Mouse (Mus musculus): ENCODE results near the gene Eif2ak4. TPM values are rescaled to one million over a fixed set of nuclear protein-coding genes. Genes with fewer than 3 reads are reported as not detected.

Gene Eif2ak4
- total and polyA plus RNA-seq, 3 experiments: 16.1 to 22.3 (median 18.1) TPM

GRCm38 (mm10) chr2:118500191-118500590 lies 111.8 kb downstream of the Eif2ak4 start:
- H3K27me3 ChIP-seq (replicated peaks): peaks cover 45% of the 10 kb centered on the region
- no peak overlapping the region for H3K4me3 ChIP-seq (replicated peaks in 1 of 3; ENCODE audit: low read depth in 2 of 3, low read length in 2 of 3, poor library complexity in 1 of 3)
- no peaks in the 10 kb centered on the region for H3K36me3 ChIP-seq (replicated peaks in 1 of 2; ENCODE audit: control insufficient read depth in 1 of 2, insufficient read depth in 1 of 2, low read length in 1 of 2)
- no peak for DNase-seq (ENCODE audit: extremely low read depth)
- no peak overlapping the region for H3K9ac ChIP-seq (ENCODE audit: insufficient read depth, low read depth)
- no peak overlapping the region for H3K4me2 ChIP-seq (ENCODE audit: insufficient read depth, low read depth, poor library complexity, severe bottlenecking)
- peaks cover 9% of the 10 kb centered on the region for H3K9me3 ChIP-seq (replicated peaks; ENCODE audit: low read length)
- peaks cover 11 to 40% of the 10 kb centered on the region in 2 experiments for H3K4me1 ChIP-seq (ENCODE audit: control insufficient read depth in 1 of 2, insufficient read depth in 2 of 2)
- no peak for TF ChIP-seq KAT2A (IDR thresholded peaks at IDR 0.05; ENCODE audit: insufficient replicate concordance, low read length)
- TF ChIP-seq NRF1 (IDR thresholded peaks at IDR 0.05; ENCODE audit: low read depth, low read length): no peak
- no peak for TF ChIP-seq ZNF384 (IDR thresholded peaks at IDR 0.05; ENCODE audit: low read depth, low read length)
- no peak for TF ChIP-seq TBP (conservative IDR thresholded peaks at IDR 0.05; ENCODE audit: low read depth, low read length)
- no peak for TF ChIP-seq PAX5 (IDR thresholded peaks at IDR 0.05; ENCODE audit: low read length)
- TF ChIP-seq RAD21 (IDR thresholded peaks at IDR 0.05; ENCODE audit: low read depth, low read length): no peak
- no peak overlapping the region for H3K27ac ChIP-seq (ENCODE audit: insufficient read depth, low read depth)
- H3K79me2 ChIP-seq (replicated peaks; ENCODE audit: control insufficient read depth, extremely low read depth, insufficient read depth, poor library complexity, severe bottlenecking): no peaks in the 10 kb centered on the region
- in situ Hi-C loops (cut with MboI; ENCODE audit: low pct_ligation_motif_present, low pct_unique_long_range_greater_than_20kb, low sequenced_read_pairs): no loop called here
- dilution Hi-C loops (cut with MboI; ENCODE audit: extremely low pct_ligation_motif_present, extremely low pct_unique_long_range_greater_than_20kb, low sequenced_read_pairs): no loop called here

GRCm38 (mm10) chr2:118507126-118507525 lies 118.7 kb downstream of the Eif2ak4 start:
- Histone ChIP-seq H3K9ac (ENCODE audit: insufficient read depth, low read depth) (no peak overlapping the region), H3K36me3 (replicated peaks in 1 of 2; ENCODE audit: control insufficient read depth in 1 of 2, insufficient read depth in 1 of 2, low read length in 1 of 2) (no peaks in the 10 kb centered on the region), H3K4me1 (ENCODE audit: control insufficient read depth in 1 of 2, insufficient read depth in 2 of 2) (peaks cover 3 to 7% of the 10 kb centered on the region in 2 experiments; a peak in 3 of 4 replicates), H3K9me3 (replicated peaks; ENCODE audit: low read length) (peaks cover 9% of the 10 kb centered on the region), H3K4me2 (ENCODE audit: insufficient read depth, low read depth, poor library complexity, severe bottlenecking) (no peak overlapping the region), H3K27me3 (replicated peaks) (peaks cover 20% of the 10 kb centered on the region), H3K79me2 (replicated peaks; ENCODE audit: control insufficient read depth, extremely low read depth, insufficient read depth, poor library complexity, severe bottlenecking) (no peaks in the 10 kb centered on the region), H3K27ac (ENCODE audit: insufficient read depth, low read depth) (no peak overlapping the region), H3K4me3 (replicated peaks in 1 of 3; ENCODE audit: low read depth in 2 of 3, low read length in 2 of 3, poor library complexity in 1 of 3) (no peak overlapping the region)
- TF ChIP-seq JUN (IDR thresholded peaks at IDR 0.05; ENCODE audit: insufficient read depth, low read depth, low read length) (no peak), MXI1 (IDR thresholded peaks at IDR 0.05; ENCODE audit: low read depth, low read length) (no peak), MAX (IDR thresholded peaks at IDR 0.05; ENCODE audit: low read length) (no peak), ELF1 (IDR thresholded peaks at IDR 0.05; ENCODE audit: low read depth, low read length) (no peak), ZC3H11A (IDR thresholded peaks at IDR 0.05; ENCODE audit: low read depth, low read length) (no peak), MEF2A (IDR thresholded peaks at IDR 0.05; ENCODE audit: borderline replicate concordance, low read depth, low read length) (no peak), BHLHE40 (IDR thresholded peaks at IDR 0.05; ENCODE audit: low read depth, low read length) (no peak), MAFK (IDR thresholded peaks at IDR 0.05; ENCODE audit: insufficient replicate concordance, low read length) (no peak), ZNF384 (IDR thresholded peaks at IDR 0.05; ENCODE audit: low read depth, low read length) (no peak), NRF1 (IDR thresholded peaks at IDR 0.05; ENCODE audit: low read depth, low read length) (no peak), MYC (IDR thresholded peaks at IDR 0.05; ENCODE audit: low read depth, low read length) (no peak), CTCF (conservative IDR thresholded peaks at IDR 0.05 in 1 of 2, IDR thresholded peaks at IDR 0.05 in 1 of 2; ENCODE audit: low read depth in 2 of 2, low read length in 2 of 2) (no peak), HCFC1 (IDR thresholded peaks at IDR 0.05; ENCODE audit: low read depth, low read length) (no peak), NELFE (IDR thresholded peaks at IDR 0.05; ENCODE audit: low read depth, low read length) (no peak), EP300 (IDR thresholded peaks at IDR 0.05; ENCODE audit: low read length) (no peak)
- dilution Hi-C loops (cut with MboI; ENCODE audit: extremely low pct_ligation_motif_present, extremely low pct_unique_long_range_greater_than_20kb, low sequenced_read_pairs) (no loop called here), in situ Hi-C loops (cut with MboI; ENCODE audit: low pct_ligation_motif_present, low pct_unique_long_range_greater_than_20kb, low sequenced_read_pairs) (no loop called here)
- DNase-seq (ENCODE audit: extremely low read depth): no peak
